Mouse (Mus musculus): ENCODE measurements around the gene Irak2.

The Irak2 gene

GRCm38 (mm10) chr6:113639201-113639600 lies 934 bp downstream of the Irak2 start:
- CTCF ChIA-PET: interaction anchor here (0.6 to 1.1 kb wide), 4 partner anchors 15 to 821 kb away, joined by 3 to 6 read pairs (median 3); no protein-coding TSS in a partner anchor

DNA sequence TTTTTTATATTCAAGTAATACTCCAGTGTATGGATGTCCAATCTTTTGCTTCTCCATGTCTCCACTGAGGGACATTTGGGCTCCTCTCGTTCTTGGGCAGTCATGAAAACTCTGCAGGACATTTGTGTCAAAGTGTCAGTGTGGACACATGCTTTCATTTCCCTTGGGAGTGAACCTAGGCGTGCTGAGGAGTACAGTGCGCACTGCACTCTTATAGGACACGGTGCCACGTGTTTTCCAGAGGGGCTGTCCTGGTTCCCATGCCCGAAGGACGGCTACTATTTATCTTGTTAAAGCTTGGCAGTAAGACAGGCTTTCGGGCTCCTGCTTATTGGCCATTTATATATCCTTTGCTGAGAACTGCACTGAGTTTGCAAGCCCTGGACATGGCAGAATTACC lies 4.3 kb downstream of the Irak2 start:
- CTCF ChIA-PET: no interaction called here

GRCm38 (mm10) chr6:113643021-113643420 lies 4.8 kb downstream of the Irak2 start:
- CTCF ChIA-PET: no interaction called here

DNA sequence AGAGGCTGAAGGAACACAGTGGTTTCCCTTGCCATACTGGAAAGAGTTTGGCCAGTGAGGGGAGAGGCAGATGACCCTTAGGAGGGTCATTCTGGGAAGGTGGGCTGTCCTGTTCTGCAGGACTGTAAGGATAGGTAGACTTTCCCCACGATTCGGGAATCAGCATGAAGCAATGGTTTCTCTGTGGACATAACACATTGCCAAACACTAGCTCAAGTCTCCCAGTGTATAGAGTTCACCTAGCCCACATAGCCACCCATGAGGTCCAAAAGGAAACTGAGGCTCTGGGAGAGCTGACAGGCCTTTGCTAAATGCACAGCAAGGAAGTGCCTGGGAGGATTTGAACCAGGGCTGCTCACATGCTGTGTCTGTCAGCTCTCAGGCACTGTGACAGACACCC lies 5.7 kb downstream of the Irak2 start:
- CTCF ChIA-PET: interaction anchor here (0.6 kb wide), 1 partner anchor 11 kb away, joined by 3 read pairs; no protein-coding TSS in a partner anchor

- CTCF ChIA-PET: interaction anchor here (0.5 to 0.6 kb wide), 2 partner anchors 10 to 371 kb away, joined by 3 read pairs; no protein-coding TSS in a partner anchor
Measured at GRCm38 (mm10) chr6:113644808-113645207, 6.5 kb downstream of the Irak2 start.

- CTCF ChIA-PET: interaction anchor here (0.6 kb wide), 1 partner anchor 10 kb away, joined by 3 read pairs; no protein-coding TSS in a partner anchor
Measured at GRCm38 (mm10) chr6:113649346-113650196, 11.3 kb downstream of the Irak2 start.

- CTCF ChIA-PET: interaction anchor here (0.6 kb wide), 1 partner anchor 9 kb away, joined by 3 read pairs; no protein-coding TSS in a partner anchor
Measured at GRCm38 (mm10) chr6:113650197-113650640, 12.0 kb downstream of the Irak2 start.

DNA sequence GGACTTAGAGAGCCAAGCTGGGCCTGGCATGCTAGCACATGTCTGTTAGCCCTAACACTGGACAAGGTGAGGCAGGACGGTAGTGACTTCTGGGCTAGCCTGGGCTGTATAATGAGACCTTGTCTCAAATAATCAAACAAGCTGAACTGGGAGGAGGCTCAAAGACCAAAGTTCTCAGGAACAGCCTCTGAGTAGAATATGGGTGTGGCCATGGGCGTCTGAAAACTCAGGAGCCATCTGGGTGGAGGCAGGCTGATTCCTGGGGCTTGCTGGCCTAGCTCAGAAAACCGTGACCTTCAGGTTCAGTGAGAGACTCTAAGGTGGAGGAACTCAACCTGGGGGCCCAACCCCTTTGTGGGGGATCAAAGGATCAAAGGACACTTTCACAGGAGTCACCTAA lies 13.4 kb downstream of the Irak2 start:
- CTCF ChIA-PET: interaction anchor here (0.5 kb wide), 1 partner anchor 253 kb away, joined by 3 read pairs; no protein-coding TSS in a partner anchor

DNA sequence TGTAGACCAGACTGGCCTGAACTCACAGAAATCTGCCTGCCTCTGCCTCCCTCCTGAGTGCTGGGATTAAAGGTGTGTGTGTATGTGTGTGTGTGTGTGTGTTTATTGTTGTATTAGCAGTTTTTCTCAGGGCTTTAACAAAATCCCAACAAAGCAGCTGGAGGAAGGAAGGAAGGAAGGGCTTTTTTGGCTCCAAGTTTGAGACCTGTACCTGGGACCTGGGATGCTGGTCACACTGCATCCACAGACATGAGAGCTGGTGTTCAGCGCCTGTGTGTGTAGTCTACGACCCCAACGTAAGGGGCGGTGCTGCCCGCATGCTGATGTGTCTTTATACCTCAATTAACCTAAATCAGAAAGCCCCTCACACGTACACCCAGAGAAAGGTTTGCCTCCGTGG lies 15.3 kb downstream of the Irak2 start:
- CTCF ChIA-PET: interaction anchor here (2.2 kb wide), 1 partner anchor 24 kb away, joined by 6 read pairs; no protein-coding TSS in a partner anchor

- CTCF ChIA-PET: interaction anchor here (0.7 to 2.2 kb wide), 3 partner anchors 10 to 23 kb away, joined by 3 to 6 read pairs (median 3); partner anchors contain the start of gene Irak2
Measured at GRCm38 (mm10) chr6:113654102-113654501, 15.8 kb downstream of the Irak2 start.

DNA sequence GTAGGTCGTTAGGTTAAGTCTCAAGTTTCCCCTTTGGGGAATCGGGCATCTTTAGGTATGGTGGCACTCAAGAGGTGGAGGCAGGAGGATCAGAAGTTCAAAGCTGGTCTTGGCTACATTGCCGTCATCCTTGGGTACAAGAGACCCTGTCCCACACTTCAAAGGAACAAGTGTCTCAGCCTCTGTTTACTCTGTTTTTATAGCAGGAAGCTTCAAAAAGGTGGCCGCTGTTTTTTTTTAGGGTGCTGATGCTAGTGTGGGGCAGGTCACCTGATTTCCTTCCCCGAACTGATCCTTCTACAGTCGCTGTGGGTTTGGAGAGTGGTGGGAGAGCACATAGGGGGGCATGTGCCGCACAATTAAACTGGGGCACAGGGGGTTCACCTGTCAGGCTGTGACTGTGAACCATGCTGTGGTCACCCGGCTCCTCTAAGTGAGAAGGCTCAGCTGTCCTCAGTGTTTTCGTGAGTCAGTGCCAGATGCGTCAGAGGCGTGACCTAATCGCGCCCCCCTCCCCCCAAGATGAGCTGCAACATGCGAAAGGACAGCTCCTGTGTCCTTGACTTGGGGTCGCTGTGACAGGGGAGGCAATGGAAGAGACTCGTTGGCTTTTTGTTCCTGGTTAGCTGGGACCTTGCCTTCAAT lies 16.6 kb downstream of the Irak2 start:
- CTCF ChIA-PET: interaction anchor here (0.7 to 2.2 kb wide), 5 partner anchors 11 to 41 kb away, joined by 3 to 6 read pairs (median 3); partner anchors contain the start of gene Irak2

DNA sequence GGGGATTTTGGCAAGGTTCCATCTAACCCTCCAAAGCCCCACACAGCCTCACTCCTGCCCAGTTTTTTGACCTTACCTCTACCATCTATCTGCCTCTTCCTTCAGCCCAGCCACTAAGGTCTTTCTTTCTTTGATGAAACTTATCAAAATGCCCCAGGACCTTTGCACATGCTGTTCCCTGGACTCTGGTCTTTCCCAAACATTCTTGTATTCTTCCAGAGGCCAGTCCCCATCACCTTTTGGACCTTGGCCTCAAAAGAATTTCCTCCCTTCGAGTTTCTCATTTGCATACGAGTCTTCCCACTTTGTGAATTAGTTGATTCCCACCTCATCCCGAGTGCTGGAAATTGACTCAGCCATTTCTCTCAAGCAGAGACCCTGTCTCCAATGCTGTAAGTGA lies 17.2 kb downstream of the Irak2 start:
- CTCF ChIA-PET: interaction anchor here (0.9 to 2.2 kb wide), 3 partner anchors 12 to 40 kb away, joined by 3 to 6 read pairs (median 4); no protein-coding TSS in a partner anchor

DNA sequence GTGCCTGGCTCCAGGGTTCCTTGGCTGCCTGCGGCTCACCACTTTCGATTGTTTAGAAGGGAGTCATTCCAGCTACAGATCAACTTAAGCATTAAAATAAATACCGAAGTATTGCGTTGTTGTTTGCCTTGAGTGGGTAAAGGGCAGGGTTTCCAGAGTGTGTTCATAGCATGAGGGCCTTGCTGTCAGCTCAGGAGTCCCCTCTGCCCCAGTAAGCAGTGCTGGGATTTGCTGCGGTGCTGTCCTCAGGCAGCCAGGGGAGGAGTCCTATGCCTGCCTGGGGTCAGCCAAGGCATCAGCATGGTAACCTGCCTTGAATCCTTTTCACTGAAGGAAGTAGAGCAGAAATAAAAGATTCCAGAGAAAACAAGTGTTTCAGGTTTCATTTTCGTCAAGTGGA lies 18.6 kb downstream of the Irak2 start:
- CTCF ChIA-PET: interaction anchor here (0.8 kb wide), 1 partner anchor 34 kb away, joined by 9 read pairs; no protein-coding TSS in a partner anchor

- CTCF ChIA-PET: interaction anchor here (0.8 to 1.0 kb wide), 2 partner anchors 15 to 18 kb away, joined by 3 read pairs; no protein-coding TSS in a partner anchor
Measured at GRCm38 (mm10) chr6:113658226-113658625, 20.0 kb downstream of the Irak2 start.

DNA sequence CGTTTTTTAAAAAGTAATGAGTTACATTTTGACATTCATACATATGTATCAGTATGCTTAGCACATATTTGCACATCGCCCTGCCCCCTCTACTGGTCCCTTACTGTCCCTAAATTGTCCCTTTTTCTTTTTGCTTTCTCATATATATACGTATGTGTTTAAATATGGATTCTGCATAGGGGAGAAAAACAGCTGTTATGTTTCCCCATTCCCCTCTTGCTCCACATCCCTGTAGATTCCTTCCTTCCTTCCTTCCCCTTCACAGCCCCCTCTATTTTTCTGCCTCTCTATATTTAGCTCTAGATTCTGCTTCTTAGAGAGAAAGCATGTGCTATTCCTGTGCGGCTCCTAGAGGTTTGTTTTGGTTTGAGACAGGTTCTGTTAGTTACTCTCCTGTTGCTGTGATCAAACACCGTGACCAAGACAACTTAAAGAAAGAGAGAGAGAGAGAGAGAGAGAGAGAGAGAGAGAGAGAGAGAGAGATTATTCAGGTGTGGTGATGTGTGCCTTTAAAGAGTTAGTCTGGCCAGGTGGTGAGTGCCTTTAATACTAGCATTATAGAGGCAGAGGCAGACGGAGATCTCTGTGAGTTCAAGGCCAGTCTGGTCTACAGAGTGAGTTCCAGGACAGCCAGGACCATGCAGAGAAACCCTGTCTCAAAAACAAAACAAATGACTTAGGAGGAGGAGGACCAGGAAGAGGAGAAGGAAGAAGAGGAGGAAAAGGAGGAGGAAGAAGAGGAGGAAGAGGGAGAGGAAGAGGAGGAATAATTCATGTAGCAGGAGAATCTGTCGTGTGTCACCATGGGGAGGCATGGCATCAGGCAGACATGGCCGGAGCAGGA lies 21.6 kb downstream of the Irak2 start:
- CTCF ChIA-PET: interaction anchor here (0.5 to 0.7 kb wide), 4 partner anchors 8 to 22 kb away, joined by 3 to 11 read pairs (median 4); no protein-coding TSS in a partner anchor

- CTCF ChIA-PET: interaction anchor here (0.6 to 1.1 kb wide), 2 partner anchors 12 to 19 kb away, joined by 3 read pairs; no protein-coding TSS in a partner anchor
Measured at GRCm38 (mm10) chr6:113660492-113661352, 22.5 kb downstream of the Irak2 start.

GRCm38 (mm10) chr6:113661353-113662241 lies 23.3 kb downstream of the Irak2 start:
- CTCF ChIA-PET: interaction anchor here (1.0 to 1.1 kb wide), 2 partner anchors 13 to 36 kb away, joined by 3 read pairs; no protein-coding TSS in a partner anchor

DNA sequence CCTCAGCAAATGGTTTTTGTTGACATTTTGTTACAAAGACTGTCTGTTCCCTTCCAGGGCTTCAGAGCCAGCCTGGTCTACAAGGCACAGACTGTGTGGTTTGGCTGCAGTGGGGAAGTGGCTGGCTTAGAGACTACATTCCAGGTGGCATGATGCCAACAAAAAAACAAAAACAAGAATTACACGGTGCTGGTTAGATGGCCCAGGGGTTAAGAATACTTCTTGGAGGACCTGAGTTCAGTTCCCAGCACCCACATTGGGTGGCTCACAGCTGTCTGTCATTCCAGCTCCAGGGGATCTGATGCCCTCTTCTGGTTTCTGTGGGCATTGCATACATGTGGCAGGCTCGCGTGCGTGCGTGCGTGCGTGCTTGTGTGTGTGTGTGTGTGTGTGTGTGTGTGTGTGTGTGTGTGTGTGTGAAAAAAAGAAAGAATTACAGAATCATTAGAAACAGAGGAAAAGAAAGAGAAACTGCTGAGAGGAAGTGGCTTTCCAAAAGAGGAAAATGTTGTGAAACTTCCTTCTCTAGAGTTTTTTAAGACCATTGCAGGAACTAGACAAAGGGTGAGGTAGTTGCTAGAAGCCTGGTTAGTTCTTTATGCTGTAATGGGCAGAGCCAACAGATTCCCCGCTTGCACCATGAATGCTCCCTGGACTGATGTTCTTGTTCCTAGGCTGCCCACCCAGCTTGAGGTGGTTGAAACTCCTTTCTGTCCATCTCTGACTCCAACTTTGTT lies 24.9 kb downstream of the Irak2 start:
- CTCF ChIA-PET: interaction anchor here (0.7 kb wide), 2 partner anchors 20 to 285 kb away, joined by 6 to 12 read pairs; no protein-coding TSS in a partner anchor
